Mouse (Mus musculus) olfactory bulb, adult 2 months (tissue): ENCODE results near the gene Rabif. TPM values are rescaled to one million over a fixed set of nuclear protein-coding genes. Genes with fewer than 3 reads are reported as not detected.
A peak's percentile ranks its signal among the peaks of the same experiment; 100 is the strongest.

Source experiments
- H3K27ac ChIP-seq: fragments of 200-500 bp; 2 replicates; pipeline ENCODE4 v1.5.1; 2012; ENCODE audit warnings: low read depth, low read length; ENCODE audit not compliant: insufficient read depth
- H3K4me1 ChIP-seq: fragments of 200-500 bp; 2 replicates; pipeline ENCODE4 v1.6.1; 2012; ENCODE audit warnings: low read length; ENCODE audit not compliant: control insufficient read depth, insufficient read depth
- H3K4me3 ChIP-seq: fragments of 200-500 bp; 2 replicates; pipeline ENCODE4 v1.5.1; 2012; ENCODE audit warnings: mild to moderate bottlenecking, low read depth, low read length, moderate library complexity; ENCODE audit not compliant: insufficient read depth
- CTCF ChIP-seq: fragments of 200-500 bp; IDR thresholded peaks from 2 replicates; pipeline ENCODE4 v1.5.1; 2012; ENCODE audit warnings: low read depth, mild to moderate bottlenecking, low read length, moderate library complexity; ENCODE audit not compliant: insufficient read depth
- POLR2A ChIP-seq: fragments of 200-500 bp; IDR thresholded peaks from 2 replicates; pipeline ENCODE4 v1.6.1; 2012; ENCODE audit warnings: mild to moderate bottlenecking, low read depth, low read length, moderate library complexity; ENCODE audit not compliant: insufficient read depth
- WGBS: fragments of 180-500 bp; shearing (Covaris S2); methylation state at CpG from one replicate; pipeline ENCODE4 v1.1.7; 2018; 5-methylcytosine and 5-hydroxymethylcytosine counted together
- polyA plus RNA-seq: library from polyadenylated mRNA; stranded (reverse); fragments of >200 nt; gene quantifications from 2 replicates; pipeline ENCODE4 v1.2.4, GENCODE M21; 2012; ENCODE audit warnings: low replicate concordance; ENCODE audit not compliant: missing spikeins, insufficient read depth, insufficient read length

The Rabif gene
- polyA plus RNA-seq, 1 experiment = not detected

DNA sequence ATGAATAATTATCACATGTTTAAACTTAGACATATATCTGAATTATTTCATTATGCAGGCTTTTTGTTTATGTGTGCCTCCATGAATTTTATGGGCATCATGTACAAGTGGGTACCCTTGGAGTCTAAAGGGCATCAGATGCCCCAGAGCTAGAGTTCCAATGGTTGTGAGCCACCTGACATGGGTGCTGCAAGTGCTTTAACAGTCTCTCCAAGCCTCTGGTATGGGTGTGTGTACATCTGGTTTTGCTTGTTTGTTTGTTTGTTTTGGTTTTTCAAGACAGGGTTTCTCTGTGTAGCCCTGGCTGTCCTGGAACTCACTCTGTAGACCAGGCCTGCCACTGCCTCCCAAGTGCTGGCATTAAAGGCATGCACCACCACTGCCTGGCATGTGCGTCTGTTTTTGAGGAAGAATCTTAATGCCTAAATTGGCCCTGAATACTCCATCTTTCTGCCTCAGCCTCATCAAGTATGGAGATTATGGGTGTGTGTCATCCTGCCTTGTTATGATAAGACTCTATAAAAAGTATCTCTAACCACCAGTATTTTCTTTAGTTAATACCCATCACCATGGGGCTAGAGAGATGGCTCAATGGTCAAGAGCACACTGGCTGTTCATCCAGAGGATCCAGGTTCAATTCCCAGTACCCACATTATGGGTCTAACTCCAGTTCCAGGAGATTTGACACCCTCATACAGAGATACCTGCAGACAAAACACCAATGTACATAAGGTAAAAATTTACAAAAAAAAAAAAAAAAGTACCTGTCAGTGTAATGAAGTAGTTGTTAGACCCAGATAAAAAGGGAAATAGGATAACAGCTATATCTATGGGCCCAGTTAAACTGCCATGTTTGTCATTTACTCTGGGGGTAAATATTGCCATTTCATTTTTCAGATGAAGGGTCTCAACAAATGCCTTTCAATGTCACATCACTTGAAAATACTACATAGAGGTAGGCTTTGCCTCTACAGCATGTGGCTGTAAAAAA is 33.9 kb upstream of the Rabif start:
- Histone ChIP-seq H3K4me1 (no peaks in the 10 kb centered on the region), H3K4me3 (no peak overlapping the region), H3K27ac (no peak overlapping the region)
- 66% methylated on average over 1 of the region's 1 CpGs for WGBS
- TF ChIP-seq CTCF (no peak), POLR2A (no peak)

DNA sequence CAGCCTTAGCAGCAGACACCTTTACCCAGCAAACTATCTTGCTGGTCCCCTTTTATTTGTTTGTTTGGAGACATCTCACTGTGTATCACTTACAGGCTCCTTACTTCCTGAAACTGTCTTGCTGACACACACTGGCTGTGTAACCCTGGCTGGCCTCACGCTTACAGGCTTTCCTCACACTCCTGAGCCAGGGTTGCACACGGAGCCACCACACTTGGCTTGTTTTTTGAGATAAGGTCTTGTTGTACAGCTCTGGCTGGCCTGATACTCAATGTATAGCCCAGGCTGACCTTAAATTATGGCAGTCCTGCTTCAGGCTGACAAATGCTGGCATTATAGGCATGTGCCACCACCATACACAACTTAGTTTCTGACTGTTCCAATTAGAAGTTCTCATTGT is 9.8 kb upstream of the Rabif start:
- 98% methylated on average over 2 of the region's 2 CpGs for WGBS
- no peak overlapping the region for H3K27ac ChIP-seq
- H3K4me1 ChIP-seq = no peaks in the 10 kb centered on the region
- H3K4me3 ChIP-seq = no peak overlapping the region
- TF ChIP-seq POLR2A = no peak
- TF ChIP-seq CTCF = no peak

DNA sequence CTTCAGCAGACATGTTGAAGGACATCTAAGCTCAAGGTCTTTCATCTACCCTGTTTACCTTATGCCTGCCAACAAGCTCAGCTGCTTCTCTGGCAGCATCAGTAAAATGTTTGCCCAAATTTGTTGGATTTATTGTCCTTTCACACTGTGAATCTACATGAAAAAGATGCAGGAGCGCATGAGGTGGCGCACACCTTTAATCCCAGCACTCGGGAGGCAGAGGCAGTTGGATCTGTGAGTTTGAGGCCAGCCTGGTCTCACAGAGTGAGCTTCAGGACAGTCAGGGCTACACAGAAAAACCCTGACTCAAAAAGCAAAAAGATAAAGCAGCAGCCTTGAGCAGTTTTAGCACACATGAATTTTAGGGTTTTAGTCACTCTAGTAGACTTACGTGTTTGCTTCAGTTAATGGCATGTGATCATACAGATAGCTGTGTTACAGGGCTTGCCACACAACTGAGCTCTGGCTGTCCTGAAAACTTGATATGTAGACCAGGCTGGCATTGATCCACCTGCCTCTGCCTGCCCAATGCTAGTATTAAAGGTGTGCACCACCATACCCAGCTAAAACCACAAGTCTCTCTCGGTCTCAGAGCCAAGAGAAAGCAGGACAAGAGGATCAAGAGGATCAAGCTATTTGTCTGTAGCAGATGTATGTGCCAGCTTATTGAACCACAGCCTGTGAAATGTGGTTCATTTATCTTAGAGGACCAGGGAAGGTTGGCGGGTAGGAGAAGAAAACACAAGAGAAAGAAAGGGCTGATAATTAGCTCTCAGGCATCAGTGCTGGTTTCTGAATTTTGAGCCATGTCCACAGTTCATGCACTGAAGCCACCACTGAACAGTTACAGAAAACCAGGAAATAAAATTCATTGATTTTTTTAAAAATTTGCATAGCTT is 3.3 kb upstream of the Rabif start:
- Histone ChIP-seq H3K4me1 (peaks cover 2% of the 10 kb centered on the region; the same call in 1 of the 2 replicates), H3K4me3 (no peak overlapping the region), H3K27ac (no peak overlapping the region)
- TF ChIP-seq CTCF (no peak), POLR2A (no peak)
- WGBS = 90% methylated on average over 6 of the region's 6 CpGs

DNA sequence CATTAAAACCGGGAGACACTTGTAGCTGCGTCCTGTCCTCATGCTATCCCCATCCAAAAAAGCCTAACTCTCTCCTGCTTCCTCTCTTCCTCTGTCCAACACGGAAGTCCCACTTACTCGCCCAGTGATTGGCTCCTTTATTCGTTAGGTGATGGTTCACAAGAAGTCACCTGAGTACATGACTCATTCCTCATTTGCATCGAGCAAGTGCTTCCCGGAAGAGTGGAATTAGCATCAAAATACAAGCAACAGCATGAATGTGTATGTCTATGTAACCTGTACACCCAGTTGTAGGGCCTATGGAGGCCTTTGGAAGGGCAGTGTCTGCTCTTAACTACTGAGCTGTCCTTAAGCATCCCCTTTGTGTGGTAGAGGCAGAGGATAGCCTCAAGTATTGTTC is 2.2 kb upstream of the Rabif start:
- WGBS = 64% methylated on average over 7 of the region's 7 CpGs
- Histone ChIP-seq H3K4me3 (no peak overlapping the region), H3K27ac (no peak overlapping the region), H3K4me1 (peaks cover 2% of the 10 kb centered on the region; the same call in 1 of the 2 replicates)
- no peak for TF ChIP-seq POLR2A
- TF ChIP-seq CTCF = no peak

DNA sequence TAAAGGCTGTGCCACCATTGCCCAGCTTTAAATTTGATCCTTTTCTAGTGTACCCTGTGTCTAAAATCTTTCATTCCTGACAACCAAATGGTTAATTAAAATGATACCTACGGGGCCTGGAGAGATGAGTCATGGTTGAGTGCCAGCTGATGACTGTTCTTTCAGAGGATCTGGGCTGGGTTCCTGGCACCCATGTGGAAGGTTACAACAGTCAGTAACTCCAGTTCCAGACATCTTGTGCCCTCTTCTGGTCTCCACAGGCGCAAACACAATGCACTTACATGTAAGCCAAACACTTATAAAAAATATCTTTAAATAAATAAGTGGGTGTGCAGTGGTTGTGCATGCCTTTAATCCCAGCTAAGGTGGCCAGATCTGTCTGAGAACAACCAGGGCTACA is 952 bp upstream of the Rabif start:
- Histone ChIP-seq H3K4me1 (peaks cover 2% of the 10 kb centered on the region; the same call in 1 of the 2 replicates), H3K4me3 (no peak overlapping the region), H3K27ac (no peak overlapping the region)
- no peak for TF ChIP-seq POLR2A
- TF ChIP-seq CTCF = no peak
- WGBS = 66% methylated on average over 2 of the region's 2 CpGs

DNA sequence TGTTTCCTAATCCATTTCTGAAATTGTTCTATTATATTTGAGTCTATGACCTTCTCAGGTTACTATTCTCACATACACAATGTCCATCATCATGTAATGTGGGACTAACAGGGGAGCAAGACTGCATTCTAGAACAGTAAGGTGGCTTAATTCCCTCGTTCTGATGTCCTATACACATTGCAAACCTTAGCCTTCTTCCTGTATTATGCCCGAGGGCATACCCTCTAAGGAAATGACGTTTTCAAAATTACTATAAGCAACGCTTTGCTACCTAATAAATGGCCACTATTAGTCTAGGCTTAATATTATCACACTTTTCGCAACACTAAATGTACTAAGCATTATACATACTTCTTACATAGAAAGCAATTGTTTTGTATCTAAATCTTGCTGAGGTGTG is 492 bp upstream of the Rabif start:
- WGBS = 14% methylated on average over 5 of the region's 5 CpGs
- TF ChIP-seq POLR2A (no peak), CTCF (no peak)
- Histone ChIP-seq H3K4me1 (peaks cover 2% of the 10 kb centered on the region; the same call in 1 of the 2 replicates), H3K4me3 (no peak overlapping the region), H3K27ac (no peak overlapping the region)

DNA sequence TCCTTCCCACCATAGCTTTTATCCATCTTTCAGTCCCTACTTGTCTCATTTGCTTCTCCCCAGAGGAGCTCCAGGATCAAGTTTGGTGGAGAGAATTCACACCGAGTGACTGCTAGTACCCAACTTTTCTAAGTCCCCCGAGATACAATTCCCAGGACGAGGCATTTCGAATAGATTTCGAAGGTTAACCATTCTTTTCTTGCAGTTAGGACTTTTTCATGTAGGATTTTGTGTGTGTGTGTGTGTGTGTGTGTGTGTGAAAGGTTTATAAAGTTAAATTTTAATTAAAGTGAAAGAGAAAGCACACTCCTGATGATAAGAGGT is 730 bp downstream of the Rabif start:
- 13% methylated on average over 5 of the region's 5 CpGs for WGBS
- TF ChIP-seq POLR2A (no peak), CTCF (no peak)
- Histone ChIP-seq H3K4me1 (peaks cover 2% of the 10 kb centered on the region; the same call in 1 of the 2 replicates), H3K4me3 (peak overlapping the region; percentile 69), H3K27ac (no peak overlapping the region)

DNA sequence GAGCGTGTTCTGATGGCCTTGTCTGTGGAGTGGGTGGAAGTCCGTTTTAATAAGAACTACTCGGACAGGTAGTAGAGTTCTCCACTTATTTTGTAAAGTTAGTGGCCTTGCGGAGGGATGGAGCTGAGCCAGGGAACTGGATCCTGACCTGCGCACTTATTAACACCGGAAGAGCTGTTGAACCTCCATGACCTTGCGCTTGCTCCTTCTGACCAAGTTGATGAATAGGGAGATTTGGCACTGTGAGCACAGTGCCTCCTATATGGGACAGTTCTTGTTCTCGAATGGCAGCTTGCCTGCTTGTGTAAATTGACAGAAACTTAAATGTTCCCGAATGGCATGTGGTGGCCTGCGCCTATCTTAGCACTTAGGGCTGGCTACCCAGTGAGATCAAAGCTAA is 1.5 kb downstream of the Rabif start:
- whole genome bisulfite sequencing = 87% methylated on average over 10 of the region's 10 CpGs
- Histone ChIP-seq H3K4me1 (peaks cover 2% of the 10 kb centered on the region; the same call in 1 of the 2 replicates), H3K4me3 (no peak overlapping the region), H3K27ac (no peak overlapping the region)
- TF ChIP-seq POLR2A = no peak
- TF ChIP-seq CTCF = no peak
